Mouse (Mus musculus) C2C12 (cell line): ENCODE measurements around the gene Il12rb1.

ENCODE experiments used
- CEBPB ChIP-seq: IDR thresholded peaks from one replicate; pipeline ENCODE4 v1.6.1; 2011; ENCODE audit warnings: low read depth, mild to moderate bottlenecking, control low read depth, moderate library complexity
- CTCF ChIP-seq: IDR thresholded peaks from one replicate; pipeline ENCODE4 v1.5.1; 2011; ENCODE audit not compliant: control insufficient read depth, insufficient read depth, insufficient read length
- FOSL1 ChIP-seq: IDR thresholded peaks from one replicate; pipeline ENCODE4 v1.8.0; 2011; ENCODE audit warnings: mild to moderate bottlenecking, low read length; ENCODE audit not compliant: poor library complexity, insufficient read depth, severe bottlenecking
- MAX ChIP-seq: IDR thresholded peaks from one replicate; pipeline ENCODE4 v1.6.1; 2011; ENCODE audit warnings: mild to moderate bottlenecking, control low read depth
- MYOD1 ChIP-seq: IDR thresholded peaks from one replicate; pipeline ENCODE4 v1.6.1; 2011; ENCODE audit warnings: low read depth; ENCODE audit not compliant: control insufficient read depth, insufficient read length
- MYOG ChIP-seq: IDR thresholded peaks from one replicate; pipeline ENCODE4 v1.6.1; 2011; ENCODE audit not compliant: control insufficient read depth, insufficient read length; ENCODE audit errors: extremely low read depth
- USF1 ChIP-seq: IDR thresholded peaks from one replicate; pipeline ENCODE4 v1.6.1; 2011; ENCODE audit warnings: low read depth, mild to moderate bottlenecking, control low read depth, moderate library complexity

- TF ChIP-seq CTCF (no peak), MYOG (no peak), CEBPB (no peak), MYOD1 (no peak), USF1 (no peak), MAX (peak; percentile 7), FOSL1 (no peak)
Observed at GRCm38 (mm10) chr8:70791975-70792691, 16.1 kb upstream of the Il12rb1 start.
